Mouse (Mus musculus): ENCODE results near the gene Taf3.

Taf3 gene

GRCm38 (mm10) chr2:9955576-9956535 is 92.5 kb downstream of the Taf3 start:
- DNase-seq: no peak

GRCm38 (mm10) chr2:9946739-9947138 is 101.7 kb downstream of the Taf3 start:
- no peak for DNase-seq

GRCm38 (mm10) chr2:9945611-9946010 is 102.8 kb downstream of the Taf3 start:
- no peak for DNase-seq

- DNase-seq: no peak
These were observed 105.4 kb downstream of the Taf3 start for GRCm38 (mm10) chr2:9943011-9943410.

GRCm38 (mm10) chr2:9939250-9939649 is 109.1 kb downstream of the Taf3 start:
- DNase-seq: no peak

GRCm38 (mm10) chr2:9935965-9936364 is 112.4 kb downstream of the Taf3 start:
- DNase-seq: no peak

- no peak for DNase-seq
These were observed 121.5 kb downstream of the Taf3 start for GRCm38 (mm10) chr2:9926905-9927283.

GRCm38 (mm10) chr2:9926194-9926904 is 122.0 kb downstream of the Taf3 start:
- no peak for DNase-seq

GRCm38 (mm10) chr2:9918691-9919471 is 129.5 kb downstream of the Taf3 start:
- DNase-seq: no peak

- DNase-seq: no peak
These were observed 130.8 kb downstream of the Taf3 start for GRCm38 (mm10) chr2:9917602-9918001.

GRCm38 (mm10) chr2:9905995-9906394 is 142.4 kb downstream of the Taf3 start:
- no peak for DNase-seq

GRCm38 (mm10) chr2:9903854-9904560 is 144.4 kb downstream of the Taf3 start:
- no peak for DNase-seq

GRCm38 (mm10) chr2:9897846-9898245 is 150.6 kb downstream of the Taf3 start:
- DNase-seq: no peak

- DNase-seq: no peak
These were observed 152.2 kb downstream of the Taf3 start for GRCm38 (mm10) chr2:9896097-9896770.

- DNase-seq: no peak
These were observed 153.4 kb downstream of the Taf3 start for GRCm38 (mm10) chr2:9894836-9895593.

- DNase-seq: no peak
These were observed 155.0 kb downstream of the Taf3 start for GRCm38 (mm10) chr2:9893272-9893953.

- DNase-seq: no peak
These were observed 155.9 kb downstream of the Taf3 start for GRCm38 (mm10) chr2:9892541-9892940.

GRCm38 (mm10) chr2:9890906-9891305 is 157.5 kb downstream of the Taf3 start:
- no peak for DNase-seq

GRCm38 (mm10) chr2:9890251-9890650 is 158.1 kb downstream of the Taf3 start:
- no peak for DNase-seq

- no peak for DNase-seq
These were observed 158.7 kb downstream of the Taf3 start, which contains the start of gene Gata3 for GRCm38 (mm10) chr2:9889651-9890183. Gene Gata3, minus strand, starts transcription at chr2:9890034.

Data from right cerebral cortex, postnatal 4 days (tissue).